Mouse (Mus musculus): ENCODE measurements at regions not wholly inside any gene's neighbourhood (a gene's known extent, or its start where the extent isn't known, plus 50 kb on each side); places are given as distances from the start of the nearest gene placed in this dataset.

GRCm38 (mm10) chr9:14109492-14109891 is 165.4 kb upstream of the Sesn3 start:
- DNase-seq (ENCODE audit: low read depth in 3 of 3, low spot score in 3 of 3) = no peak
- no peak overlapping the region for H3K27ac ChIP-seq
- no peak for ATAC-seq (ENCODE audit: insufficient read depth)
- TF ChIP-seq EP300 (IDR thresholded peaks at IDR 0.05; ENCODE audit: low read depth) = no peak
- no peak for TF ChIP-seq CTCF (IDR thresholded peaks at IDR 0.05; ENCODE audit: low read depth)
- H3K9ac ChIP-seq (replicated peaks) = no peak overlapping the region
- H3K4me3 ChIP-seq (ENCODE audit: insufficient read depth in 1 of 2, low read depth in 2 of 2, low read length in 2 of 2) = no peak overlapping the region
- no peaks in the 10 kb centered on the region for H3K9me3 ChIP-seq (ENCODE audit: control insufficient read depth, low read length)
- H3K27me3 ChIP-seq (ENCODE audit: control insufficient read depth, insufficient read depth, low read length) = no peaks in the 10 kb centered on the region
- H3K36me3 ChIP-seq (replicated peaks; ENCODE audit: control insufficient read depth, insufficient read depth, low read depth) = no peaks in the 10 kb centered on the region
- no peaks in the 10 kb centered on the region for H3K4me1 ChIP-seq (replicated peaks; ENCODE audit: control insufficient read depth in 2 of 2, insufficient read depth in 2 of 2, low read length in 1 of 2)
- WGBS (ENCODE audit: insufficient replicate concordance) = 53% methylated on average over 4 of the region's 4 CpGs
- no peak overlapping the region for H3K4me2 ChIP-seq (ENCODE audit: low read depth)

- Histone ChIP-seq H3K27ac (no peak overlapping the region), H3K4me2 (ENCODE audit: low read depth) (no peak overlapping the region), H3K9ac (replicated peaks) (no peak overlapping the region), H3K4me3 (ENCODE audit: insufficient read depth in 1 of 2, low read depth in 2 of 2, low read length in 2 of 2) (no peak overlapping the region), H3K9me3 (ENCODE audit: control insufficient read depth, low read length) (no peaks in the 10 kb centered on the region), H3K27me3 (ENCODE audit: control insufficient read depth, insufficient read depth, low read length) (no peaks in the 10 kb centered on the region), H3K36me3 (replicated peaks; ENCODE audit: control insufficient read depth, insufficient read depth, low read depth) (no peaks in the 10 kb centered on the region), H3K4me1 (replicated peaks; ENCODE audit: control insufficient read depth in 2 of 2, insufficient read depth in 2 of 2, low read length in 1 of 2) (no peaks in the 10 kb centered on the region)
- WGBS (ENCODE audit: insufficient replicate concordance) = 35% methylated on average over 2 of the region's 2 CpGs
- TF ChIP-seq CTCF (IDR thresholded peaks at IDR 0.05; ENCODE audit: low read depth) (no peak), EP300 (IDR thresholded peaks at IDR 0.05; ENCODE audit: low read depth) (no peak)
- DNase-seq (ENCODE audit: low read depth in 3 of 3, low spot score in 3 of 3) = no peak
- ATAC-seq (ENCODE audit: insufficient read depth) = no peak
Observed at GRCm38 (mm10) chr9:14111713-14112112, 163.2 kb upstream of the Sesn3 start.

- no peaks in the 10 kb centered on the region for H3K4me1 ChIP-seq (replicated peaks; ENCODE audit: control insufficient read depth in 2 of 2, insufficient read depth in 2 of 2, low read length in 1 of 2)
- no peak overlapping the region for H3K4me3 ChIP-seq (ENCODE audit: insufficient read depth in 1 of 2, low read depth in 2 of 2, low read length in 2 of 2)
- ATAC-seq (ENCODE audit: insufficient read depth) (no peak), DNase-seq (ENCODE audit: low read depth in 3 of 3, low spot score in 3 of 3) (no peak)
- H3K9me3 ChIP-seq (ENCODE audit: control insufficient read depth, low read length) = no peaks in the 10 kb centered on the region
- WGBS (ENCODE audit: insufficient replicate concordance) = 16% methylated on average over 3 of the region's 3 CpGs
- no peak overlapping the region for H3K9ac ChIP-seq (replicated peaks)
- TF ChIP-seq CTCF (IDR thresholded peaks at IDR 0.05; ENCODE audit: low read depth) (no peak), EP300 (IDR thresholded peaks at IDR 0.05; ENCODE audit: low read depth) (no peak)
- H3K27ac ChIP-seq = no peak overlapping the region
- no peaks in the 10 kb centered on the region for H3K36me3 ChIP-seq (replicated peaks; ENCODE audit: control insufficient read depth, insufficient read depth, low read depth)
- H3K27me3 ChIP-seq (ENCODE audit: control insufficient read depth, insufficient read depth, low read length) = no peaks in the 10 kb centered on the region
- no peak overlapping the region for H3K4me2 ChIP-seq (ENCODE audit: low read depth)
Observed at GRCm38 (mm10) chr9:14115521-14115920, 159.3 kb upstream of the Sesn3 start.

- no peak overlapping the region for H3K9ac ChIP-seq (replicated peaks)
- no peak for ATAC-seq (ENCODE audit: insufficient read depth)
- no peaks in the 10 kb centered on the region for H3K4me1 ChIP-seq (replicated peaks; ENCODE audit: control insufficient read depth in 2 of 2, insufficient read depth in 2 of 2, low read length in 1 of 2)
- H3K27ac ChIP-seq = no peak overlapping the region
- no peaks in the 10 kb centered on the region for H3K27me3 ChIP-seq (ENCODE audit: control insufficient read depth, insufficient read depth, low read length)
- 53% methylated on average over 8 of the region's 8 CpGs for WGBS (ENCODE audit: insufficient replicate concordance)
- no peak overlapping the region for H3K4me3 ChIP-seq (ENCODE audit: insufficient read depth in 1 of 2, low read depth in 2 of 2, low read length in 2 of 2)
- H3K9me3 ChIP-seq (ENCODE audit: control insufficient read depth, low read length) = no peaks in the 10 kb centered on the region
- H3K4me2 ChIP-seq (ENCODE audit: low read depth) = no peak overlapping the region
- TF ChIP-seq CTCF (IDR thresholded peaks at IDR 0.05; ENCODE audit: low read depth) (no peak), EP300 (IDR thresholded peaks at IDR 0.05; ENCODE audit: low read depth) (no peak)
- H3K36me3 ChIP-seq (replicated peaks; ENCODE audit: control insufficient read depth, insufficient read depth, low read depth) = no peaks in the 10 kb centered on the region
- DNase-seq (ENCODE audit: low read depth in 3 of 3, low spot score in 3 of 3) = no peak
Observed at GRCm38 (mm10) chr9:14116097-14116840, 158.6 kb upstream of the Sesn3 start.

- no peaks in the 10 kb centered on the region for H3K27me3 ChIP-seq (ENCODE audit: control insufficient read depth, insufficient read depth, low read length)
- TF ChIP-seq CTCF (IDR thresholded peaks at IDR 0.05; ENCODE audit: low read depth) (no peak), EP300 (IDR thresholded peaks at IDR 0.05; ENCODE audit: low read depth) (no peak)
- no peaks in the 10 kb centered on the region for H3K4me1 ChIP-seq (replicated peaks; ENCODE audit: control insufficient read depth in 2 of 2, insufficient read depth in 2 of 2, low read length in 1 of 2)
- no peak overlapping the region for H3K4me3 ChIP-seq (ENCODE audit: insufficient read depth in 1 of 2, low read depth in 2 of 2, low read length in 2 of 2)
- no peaks in the 10 kb centered on the region for H3K9me3 ChIP-seq (ENCODE audit: control insufficient read depth, low read length)
- no peak overlapping the region for H3K9ac ChIP-seq (replicated peaks)
- H3K4me2 ChIP-seq (ENCODE audit: low read depth) = no peak overlapping the region
- no peaks in the 10 kb centered on the region for H3K36me3 ChIP-seq (replicated peaks; ENCODE audit: control insufficient read depth, insufficient read depth, low read depth)
- WGBS (ENCODE audit: insufficient replicate concordance) = 65% methylated on average over 5 of the region's 5 CpGs
- H3K27ac ChIP-seq = no peak overlapping the region
- ATAC-seq (ENCODE audit: insufficient read depth) (no peak), DNase-seq (ENCODE audit: low read depth in 3 of 3, low spot score in 3 of 3) (no peak)
Observed at GRCm38 (mm10) chr9:14133372-14133771, 141.5 kb upstream of the Sesn3 start.

Measured in liver, embryonic 14.5 days (tissue).